Mouse (Mus musculus) stomach, embryonic 16.5 days (tissue): ENCODE measurements around the gene Cyp2j7. TPM values are rescaled to one million over a fixed set of nuclear protein-coding genes. Genes with fewer than 3 reads are reported as not detected.

Experiments
- polyA plus RNA-seq: library from polyadenylated mRNA; unstranded; fragments of >200 nt; fragmentation: Nextera tagmentation; extraction: Ambion mirVana; gene quantifications from 2 replicates; pipeline ENCODE4 v1.2.1, GENCODE M21; 2015

Cyp2j7 gene
- polyA plus RNA-seq, 1 experiment from 2014 or later, result not detected

Other genes starting within 250 kb of the Cyp2j7 start
- gene Cyp2j13, start 159.1 kb downstream of the Cyp2j7 start, polyA plus RNA-seq, result not detected in 2 replicates
- not detected in 2 replicates for gene Cyp2j12, start 95.5 kb downstream of the Cyp2j7 start, polyA plus RNA-seq
- not detected in 2 replicates for gene Cyp2j11, start 112.0 kb upstream of the Cyp2j7 start, polyA plus RNA-seq